16 mouse cellular contexts compared by ENCODE assay signal in genomic region chr5:92984692-92985091, GRCm38 (mm10).
"Had no signal": no experiment of that assay in that cellular context is flagged by ENCODE, and none has a peak within 500 bp of the region (broad histone marks: within the 10 kb centered on the region; RNA-seq: fewer than 3 reads in every experiment).

No protein-coding gene starts in this region.

- H3K4me2 ChIP-seq: liver, embryonic 13.5 days; midbrain, embryonic 13.5 days had no signal

- H3K36me3 ChIP-seq: liver, embryonic 13.5 days; midbrain, embryonic 10.5 days; midbrain, embryonic 13.5 days had no signal

- H3K4me3 ChIP-seq: left cerebral cortex, adult 2 months; liver, embryonic 13.5 days; megakaryocyte, embryonic 14.5 days; midbrain, embryonic 10.5 days; midbrain, embryonic 13.5 days had no signal

- H3K27ac ChIP-seq: left cerebral cortex, adult 2 months; liver, embryonic 13.5 days; midbrain, embryonic 10.5 days; midbrain, embryonic 13.5 days had no signal

- H3K9me3 ChIP-seq: liver, embryonic 13.5 days; midbrain, embryonic 10.5 days had no signal

- H3K4me1 ChIP-seq: liver, embryonic 13.5 days had no signal

- H3K27me3 ChIP-seq: liver, embryonic 13.5 days; midbrain, embryonic 13.5 days had no signal

- H3K9ac ChIP-seq: liver, embryonic 13.5 days; midbrain, embryonic 13.5 days had no signal

- ATAC-seq: midbrain, embryonic 13.5 days; midbrain, embryonic 16.5 days had no signal

- DNase-seq: kidney, adult 18-20 months; kidney, postnatal 10 days; kidney, postnatal 36 days; layer of hippocampus, postnatal 36 days; liver, embryonic 13.5 days; lung, adult 2 months; lung, postnatal 36 days; right cerebral cortex, adult 18-20 months; right cerebral cortex, postnatal 14 days; right cerebral cortex, postnatal 4 days; thymus, adult 18-20 months had no signal
